Comparison of ENCODE assay signal across 10 mouse cellular contexts in genomic region chr6:23253353-23254311, GRCm38 (mm10). TPM values are rescaled to one million over a fixed set of nuclear protein-coding genes. Genes with fewer than 3 reads are reported as not detected.
A peak's percentile ranks its signal among the peaks of the same experiment; 100 is the strongest.
DNase-seq lines count a peak whose midpoint lies in the region; ATAC-seq lines count a peak whose summit lies in the region.
"Had no signal": no experiment of that assay in that cellular context is flagged by ENCODE, and none has a peak within 500 bp of the region (broad histone marks: within the 10 kb centered on the region; RNA-seq: fewer than 3 reads in every experiment).

No protein-coding gene starts in this region.

- H3K36me3 ChIP-seq in neural tube, embryonic 15.5 days: no peaks in the 10 kb centered on the region
- H3K36me3 ChIP-seq in intestine, embryonic 16.5 days (ENCODE audit: control insufficient read depth, insufficient read depth, low read length): no peaks in the 10 kb centered on the region

- peaks cover 87% of the 10 kb centered on the region for H3K27me3 ChIP-seq in neural tube, embryonic 15.5 days (replicated peaks)
- peaks cover 75% of the 10 kb centered on the region for H3K27me3 ChIP-seq in intestine, embryonic 16.5 days (replicated peaks; ENCODE audit: control insufficient read depth, insufficient read depth, low read length)

- H3K4me3 ChIP-seq in neural tube, embryonic 15.5 days (replicated peaks): no peak overlapping the region
- no peak overlapping the region for H3K4me3 ChIP-seq in intestine, embryonic 16.5 days (ENCODE audit: low read length)

- DNase-seq in cerebellum, postnatal 25 days: peak; percentile 11 to 42
- DNase-seq in cerebellum, adult 9-10 months: no peak
- DNase-seq in neural tube, embryonic 10.5 days (ENCODE audit: extremely low spot score, low spot score): peak; percentile 73
- peak; percentile 27 for DNase-seq in testis, postnatal 14 days (ENCODE audit: low spot score)
- DNase-seq in right cerebral cortex, postnatal 36 days (ENCODE audit: low spot score in 2 of 2): no peak
- DNase-seq in right cerebral cortex, adult 18-20 months: no peak

- under 1% methylated on average over 43 of the region's 43 CpGs for WGBS in neural tube, embryonic 15.5 days
- under 1% methylated on average over 43 of the region's 43 CpGs for WGBS in intestine, embryonic 16.5 days

- no peak overlapping the region for H3K27ac ChIP-seq in neural tube, embryonic 15.5 days (replicated peaks)
- no peak overlapping the region for H3K27ac ChIP-seq in intestine, embryonic 16.5 days (ENCODE audit: low read length)
- H3K27ac ChIP-seq: liver, embryonic 14.5 days had no signal

- H3K9me3 ChIP-seq in neural tube, embryonic 15.5 days (replicated peaks): 0 out of 2 replicates have a peak, but pooled peaks cover 3% of the 10 kb centered on the region
- no peaks in the 10 kb centered on the region for H3K9me3 ChIP-seq in intestine, embryonic 16.5 days (ENCODE audit: control insufficient read depth, low read length)

- H3K4me2 ChIP-seq in neural tube, embryonic 15.5 days: no peak overlapping the region
- no peak overlapping the region for H3K4me2 ChIP-seq in intestine, embryonic 16.5 days (ENCODE audit: low read depth, low read length)

- H3K9ac ChIP-seq in neural tube, embryonic 15.5 days (replicated peaks): no peak overlapping the region
- H3K9ac ChIP-seq in intestine, embryonic 16.5 days (ENCODE audit: low read depth, low read length): no peak overlapping the region
- H3K9ac ChIP-seq: liver, embryonic 14.5 days had no signal

- H3K4me1 ChIP-seq in neural tube, embryonic 15.5 days: peaks cover 20% of the 10 kb centered on the region
- H3K4me1 ChIP-seq in intestine, embryonic 16.5 days (ENCODE audit: control insufficient read depth, insufficient read depth, low read length): 0 out of 2 replicates have a peak, but pooled peaks cover 7% of the 10 kb centered on the region

- no peak for ATAC-seq in neural tube, embryonic 15.5 days (ENCODE audit: low FRiP score)
- peak; percentile 30; the same call in 1 of the 2 replicates for ATAC-seq in intestine, embryonic 16.5 days

RNA-seq across cellular contexts. Expression of gene Fezf1, which starts 5.5 kb away (rescaled TPM):
- not detected in 2 replicates for polyA plus RNA-seq in neural tube, embryonic 15.5 days (2015; fragmentation: Nextera tagmentation; extraction: Ambion mirVana)
- not detected in 2 replicates for polyA plus RNA-seq in intestine, embryonic 16.5 days (2015; fragmentation: Nextera tagmentation; extraction: Ambion mirVana)
- polyA plus RNA-seq: heart, postnatal 0 days; liver, embryonic 14.5 days had no signal

Comparison
In these comparisons a context has a peak if more than half of its experiments do, and no peak if none do; other contexts are left out.
1. DNase-seq: peak in cerebellum, postnatal 25 days (2 of 2), neural tube, embryonic 10.5 days (single experiment) and testis, postnatal 14 days (single experiment); none in cerebellum, adult 9-10 months (single experiment), right cerebral cortex, postnatal 36 days (0 of 2) and right cerebral cortex, adult 18-20 months (single experiment).